Mouse (Mus musculus): ENCODE results near the gene Mmp24. TPM values are rescaled to one million over a fixed set of nuclear protein-coding genes. Genes with fewer than 3 reads are reported as not detected.

Mmp24 gene
- polyA plus RNA-seq, 1 experiment from 2014 or later = 0.04 TPM

GRCm38 (mm10) chr2:155798613-155799012, 23.5 kb downstream of the Mmp24 start:
- Histone ChIP-seq H3K4me3 (ENCODE audit: low read depth, low read length) (no peak overlapping the region), H3K9me3 (replicated peaks; ENCODE audit: control insufficient read depth, low read length) (no peaks in the 10 kb centered on the region), H3K4me2 (no peak overlapping the region), H3K27me3 (ENCODE audit: control insufficient read depth, insufficient read depth, low read length) (peaks cover 5% of the 10 kb centered on the region; the same call in 1 of the 2 replicates), H3K36me3 (ENCODE audit: control insufficient read depth, insufficient read depth, low read length) (no peaks in the 10 kb centered on the region), H3K4me1 (ENCODE audit: control insufficient read depth, insufficient read depth, low read length) (no peaks in the 10 kb centered on the region), H3K9ac (ENCODE audit: low read depth, low read length) (no peak overlapping the region), H3K27ac (ENCODE audit: low read depth, low read length) (no peak overlapping the region)
- no peak for ATAC-seq (replicated peaks; ENCODE audit: insufficient number of reproducible peaks, low FRiP score, low TSS enrichment)
- WGBS (ENCODE audit: insufficient replicate concordance) = 56% methylated on average over 3 of the region's 3 CpGs

DNA sequence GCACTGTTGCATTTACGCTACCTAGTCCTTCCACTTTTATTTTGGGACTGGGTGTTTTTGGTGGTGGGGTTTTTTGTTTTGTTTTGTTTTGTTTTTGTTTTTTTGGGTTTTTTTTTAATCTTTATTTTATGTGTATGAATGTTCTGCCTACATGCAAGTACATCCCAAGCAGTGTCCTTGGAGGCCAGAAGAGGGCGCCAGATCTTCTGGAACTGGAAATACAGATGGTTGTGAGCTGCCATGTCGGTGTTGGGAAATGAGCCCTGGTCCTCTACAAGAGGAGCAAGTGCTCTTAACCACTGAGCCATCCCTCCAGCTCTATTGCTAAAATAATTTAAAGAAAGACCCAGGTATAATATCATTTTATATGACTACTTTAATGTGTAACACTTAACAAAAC, 27.6 kb downstream of the Mmp24 start:
- no peak overlapping the region for H3K4me2 ChIP-seq
- WGBS (ENCODE audit: insufficient replicate concordance) = 48% methylated on average over 3 of the region's 3 CpGs

DNA sequence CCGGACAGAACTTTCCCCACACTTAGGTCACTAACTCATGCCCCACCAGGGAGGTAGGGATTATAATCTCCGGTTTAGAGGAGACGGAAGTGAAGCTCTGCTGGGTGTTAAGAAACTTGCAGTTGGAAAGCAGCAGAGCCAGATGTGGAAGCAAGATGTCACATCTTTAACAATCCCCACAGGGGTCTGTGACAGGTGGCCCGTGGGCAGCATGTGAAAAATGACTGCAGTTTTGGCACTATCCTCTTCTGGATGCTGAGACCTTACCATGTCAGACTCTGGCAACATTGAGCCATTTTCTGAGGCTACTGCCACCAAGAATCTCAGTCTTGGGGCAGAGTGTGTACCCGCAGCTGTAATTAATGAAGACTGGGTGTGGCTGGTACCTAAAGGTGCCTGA, 28.9 kb downstream of the Mmp24 start:
- Histone ChIP-seq H3K36me3 (ENCODE audit: control insufficient read depth, insufficient read depth, low read length) (no peaks in the 10 kb centered on the region), H3K4me3 (ENCODE audit: low read depth, low read length) (no peak overlapping the region), H3K4me2 (no peak overlapping the region), H3K9me3 (replicated peaks; ENCODE audit: control insufficient read depth, low read length) (no peaks in the 10 kb centered on the region), H3K27ac (ENCODE audit: low read depth, low read length) (no peak overlapping the region), H3K4me1 (ENCODE audit: control insufficient read depth, insufficient read depth, low read length) (peaks cover 5% of the 10 kb centered on the region; the same call in 1 of the 2 replicates), H3K27me3 (ENCODE audit: control insufficient read depth, insufficient read depth, low read length) (no peaks in the 10 kb centered on the region), H3K9ac (ENCODE audit: low read depth, low read length) (no peak overlapping the region)
- WGBS (ENCODE audit: insufficient replicate concordance) = 66% methylated on average over 5 of the region's 5 CpGs
- no peak for ATAC-seq (replicated peaks; ENCODE audit: insufficient number of reproducible peaks, low FRiP score, low TSS enrichment)

More for the DNA sequence above, 27.6 kb downstream of the Mmp24 start:
- Histone ChIP-seq H3K9me3 (replicated peaks; ENCODE audit: control insufficient read depth, low read length) (no peaks in the 10 kb centered on the region), H3K27ac (ENCODE audit: low read depth, low read length) (no peak overlapping the region), H3K36me3 (ENCODE audit: control insufficient read depth, insufficient read depth, low read length) (no peaks in the 10 kb centered on the region), H3K9ac (ENCODE audit: low read depth, low read length) (no peak overlapping the region), H3K4me3 (ENCODE audit: low read depth, low read length) (no peak overlapping the region), H3K27me3 (ENCODE audit: control insufficient read depth, insufficient read depth, low read length) (peaks cover 5% of the 10 kb centered on the region; the same call in 1 of the 2 replicates), H3K4me1 (ENCODE audit: control insufficient read depth, insufficient read depth, low read length) (peaks cover 5% of the 10 kb centered on the region; the same call in 1 of the 2 replicates)
- no peak for ATAC-seq (replicated peaks; ENCODE audit: insufficient number of reproducible peaks, low FRiP score, low TSS enrichment)

DNA sequence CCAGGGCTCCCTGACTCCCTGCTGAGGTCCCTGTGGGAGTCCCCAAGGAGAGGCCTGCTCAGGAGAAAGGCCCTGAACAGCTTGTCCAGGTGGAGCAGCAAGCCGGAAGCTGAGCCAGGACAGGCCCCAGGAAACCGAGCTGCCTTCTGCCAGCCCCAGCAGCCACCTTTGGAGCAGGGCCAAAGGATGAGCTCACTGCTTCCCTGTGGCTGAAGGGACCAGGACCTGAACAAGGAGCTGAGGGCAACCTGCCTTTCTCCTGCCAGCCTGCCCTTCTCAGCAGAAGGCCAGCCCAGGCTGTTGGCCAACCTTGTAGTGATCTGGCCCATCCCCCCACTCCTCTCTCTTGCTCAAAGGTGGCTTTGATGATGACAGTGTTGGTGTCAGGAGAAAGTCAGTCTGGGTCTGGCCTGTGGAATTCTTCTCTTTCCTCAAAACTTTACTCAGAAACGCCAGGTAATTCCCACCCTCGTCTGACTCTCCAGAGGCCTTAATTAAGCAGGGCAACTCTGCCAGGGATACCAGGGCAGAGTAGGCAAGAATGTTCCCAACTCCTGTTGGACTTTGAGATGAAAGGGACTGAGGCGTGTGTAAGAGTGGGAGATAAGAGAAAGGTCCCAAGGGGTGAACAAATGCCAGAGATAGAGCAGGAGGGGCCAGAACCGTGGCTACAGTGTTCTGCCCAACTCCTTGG, 30.2 kb downstream of the Mmp24 start:
- Histone ChIP-seq H3K9me3 (replicated peaks; ENCODE audit: control insufficient read depth, low read length) (no peaks in the 10 kb centered on the region), H3K4me3 (ENCODE audit: low read depth, low read length) (no peak overlapping the region), H3K4me1 (ENCODE audit: control insufficient read depth, insufficient read depth, low read length) (peaks cover 5% of the 10 kb centered on the region; the same call in 1 of the 2 replicates), H3K36me3 (ENCODE audit: control insufficient read depth, insufficient read depth, low read length) (no peaks in the 10 kb centered on the region), H3K27me3 (ENCODE audit: control insufficient read depth, insufficient read depth, low read length) (no peaks in the 10 kb centered on the region), H3K9ac (ENCODE audit: low read depth, low read length) (0 out of 2 replicates have a peak overlapping the region, but pooled peaks have one; percentile 6), H3K4me2 (no peak overlapping the region), H3K27ac (ENCODE audit: low read depth, low read length) (no peak overlapping the region)
- ATAC-seq (replicated peaks; ENCODE audit: insufficient number of reproducible peaks, low FRiP score, low TSS enrichment) = no peak
- WGBS (ENCODE audit: insufficient replicate concordance) = 37% methylated on average over 6 of the region's 6 CpGs

GRCm38 (mm10) chr2:155805925-155806255, 30.7 kb downstream of the Mmp24 start:
- WGBS (ENCODE audit: insufficient replicate concordance) = 72% methylated on average over 6 of the region's 6 CpGs
- H3K9ac ChIP-seq (ENCODE audit: low read depth, low read length) = no peak overlapping the region
- no peak overlapping the region for H3K4me3 ChIP-seq (ENCODE audit: low read depth, low read length)
- no peak overlapping the region for H3K27ac ChIP-seq (ENCODE audit: low read depth, low read length)
- no peak overlapping the region for H3K4me2 ChIP-seq
- no peak for ATAC-seq (replicated peaks; ENCODE audit: insufficient number of reproducible peaks, low FRiP score, low TSS enrichment)
- H3K4me1 ChIP-seq (ENCODE audit: control insufficient read depth, insufficient read depth, low read length) = peaks cover 5% of the 10 kb centered on the region; the same call in 1 of the 2 replicates
- no peaks in the 10 kb centered on the region for H3K27me3 ChIP-seq (ENCODE audit: control insufficient read depth, insufficient read depth, low read length)
- H3K9me3 ChIP-seq (replicated peaks; ENCODE audit: control insufficient read depth, low read length) = no peaks in the 10 kb centered on the region
- no peaks in the 10 kb centered on the region for H3K36me3 ChIP-seq (ENCODE audit: control insufficient read depth, insufficient read depth, low read length)

DNA sequence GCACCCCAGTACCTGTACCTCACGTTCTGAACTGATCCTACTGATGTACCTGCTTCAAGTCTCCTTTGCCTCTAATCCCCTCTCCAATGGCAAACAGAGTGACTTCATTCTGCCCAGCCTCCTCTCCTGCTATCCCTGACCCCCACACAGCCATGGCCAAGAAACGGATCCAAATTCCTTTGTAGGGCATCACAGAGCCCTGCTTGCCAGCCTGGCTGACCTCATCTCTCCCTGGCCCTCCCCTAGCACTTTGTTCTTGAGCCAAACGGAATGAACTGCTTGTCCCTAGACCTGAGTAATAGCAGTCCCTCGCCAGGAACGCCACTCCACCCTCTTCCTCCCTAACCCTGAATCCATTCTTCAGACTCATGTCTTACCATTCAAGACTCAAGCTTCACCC, 31.4 kb downstream of the Mmp24 start:
- no peak overlapping the region for H3K9ac ChIP-seq (ENCODE audit: low read depth, low read length)
- H3K36me3 ChIP-seq (ENCODE audit: control insufficient read depth, insufficient read depth, low read length) = no peaks in the 10 kb centered on the region
- H3K9me3 ChIP-seq (replicated peaks; ENCODE audit: control insufficient read depth, low read length) = no peaks in the 10 kb centered on the region
- no peaks in the 10 kb centered on the region for H3K27me3 ChIP-seq (ENCODE audit: control insufficient read depth, insufficient read depth, low read length)
- H3K4me2 ChIP-seq = no peak overlapping the region
- H3K4me3 ChIP-seq (ENCODE audit: low read depth, low read length) = no peak overlapping the region
- H3K27ac ChIP-seq (ENCODE audit: low read depth, low read length) = no peak overlapping the region
- WGBS (ENCODE audit: insufficient replicate concordance) = 64% methylated on average over 5 of the region's 5 CpGs
- peaks cover 5% of the 10 kb centered on the region; the same call in 1 of the 2 replicates for H3K4me1 ChIP-seq (ENCODE audit: control insufficient read depth, insufficient read depth, low read length)
- ATAC-seq (replicated peaks; ENCODE audit: insufficient number of reproducible peaks, low FRiP score, low TSS enrichment) = no peak

- H3K4me1 ChIP-seq (ENCODE audit: control insufficient read depth, insufficient read depth, low read length) = peaks cover 5% of the 10 kb centered on the region; the same call in 1 of the 2 replicates
- H3K27me3 ChIP-seq (ENCODE audit: control insufficient read depth, insufficient read depth, low read length) = no peaks in the 10 kb centered on the region
- no peak overlapping the region for H3K4me2 ChIP-seq
- no peaks in the 10 kb centered on the region for H3K9me3 ChIP-seq (replicated peaks; ENCODE audit: control insufficient read depth, low read length)
- no peak overlapping the region for H3K4me3 ChIP-seq (ENCODE audit: low read depth, low read length)
- no peak overlapping the region for H3K27ac ChIP-seq (ENCODE audit: low read depth, low read length)
- H3K36me3 ChIP-seq (ENCODE audit: control insufficient read depth, insufficient read depth, low read length) = no peaks in the 10 kb centered on the region
- no peak for ATAC-seq (replicated peaks; ENCODE audit: insufficient number of reproducible peaks, low FRiP score, low TSS enrichment)
- WGBS (ENCODE audit: insufficient replicate concordance) = 79% methylated on average over 4 of the region's 4 CpGs
- H3K9ac ChIP-seq (ENCODE audit: low read depth, low read length) = no peak overlapping the region
These were observed 32.3 kb downstream of the Mmp24 start for GRCm38 (mm10) chr2:155807408-155807807.

DNA sequence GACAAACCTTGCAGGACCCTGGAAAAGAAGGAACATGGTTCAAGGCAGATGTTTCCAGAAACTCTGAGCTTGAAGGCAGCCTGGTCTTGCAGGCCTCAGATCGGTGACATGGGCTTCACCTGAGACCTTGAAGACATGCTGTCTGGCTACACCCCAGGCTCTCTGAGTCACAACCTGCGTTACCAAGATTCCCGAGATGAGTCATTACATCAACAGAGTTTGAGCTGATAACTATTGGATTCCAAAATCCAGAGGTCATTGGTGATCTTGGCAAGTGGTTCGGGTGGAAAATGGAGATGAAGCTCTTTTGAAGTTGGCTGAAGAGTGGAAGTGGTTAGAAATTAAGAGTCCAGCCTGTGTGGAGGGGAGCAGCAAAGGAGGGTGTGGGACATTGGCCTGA, 34.5 kb downstream of the Mmp24 start:
- no peaks in the 10 kb centered on the region for H3K27me3 ChIP-seq (ENCODE audit: control insufficient read depth, insufficient read depth, low read length)
- peaks cover 5% of the 10 kb centered on the region; the same call in 1 of the 2 replicates for H3K4me1 ChIP-seq (ENCODE audit: control insufficient read depth, insufficient read depth, low read length)
- H3K4me3 ChIP-seq (ENCODE audit: low read depth, low read length) = no peak overlapping the region
- no peaks in the 10 kb centered on the region for H3K36me3 ChIP-seq (ENCODE audit: control insufficient read depth, insufficient read depth, low read length)
- H3K4me2 ChIP-seq = no peak overlapping the region
- no peak overlapping the region for H3K9ac ChIP-seq (ENCODE audit: low read depth, low read length)
- H3K27ac ChIP-seq (ENCODE audit: low read depth, low read length) = no peak overlapping the region
- 64% methylated on average over 4 of the region's 4 CpGs for WGBS (ENCODE audit: insufficient replicate concordance)
- ATAC-seq (replicated peaks; ENCODE audit: insufficient number of reproducible peaks, low FRiP score, low TSS enrichment) = no peak
- H3K9me3 ChIP-seq (replicated peaks; ENCODE audit: control insufficient read depth, low read length) = no peaks in the 10 kb centered on the region

DNA sequence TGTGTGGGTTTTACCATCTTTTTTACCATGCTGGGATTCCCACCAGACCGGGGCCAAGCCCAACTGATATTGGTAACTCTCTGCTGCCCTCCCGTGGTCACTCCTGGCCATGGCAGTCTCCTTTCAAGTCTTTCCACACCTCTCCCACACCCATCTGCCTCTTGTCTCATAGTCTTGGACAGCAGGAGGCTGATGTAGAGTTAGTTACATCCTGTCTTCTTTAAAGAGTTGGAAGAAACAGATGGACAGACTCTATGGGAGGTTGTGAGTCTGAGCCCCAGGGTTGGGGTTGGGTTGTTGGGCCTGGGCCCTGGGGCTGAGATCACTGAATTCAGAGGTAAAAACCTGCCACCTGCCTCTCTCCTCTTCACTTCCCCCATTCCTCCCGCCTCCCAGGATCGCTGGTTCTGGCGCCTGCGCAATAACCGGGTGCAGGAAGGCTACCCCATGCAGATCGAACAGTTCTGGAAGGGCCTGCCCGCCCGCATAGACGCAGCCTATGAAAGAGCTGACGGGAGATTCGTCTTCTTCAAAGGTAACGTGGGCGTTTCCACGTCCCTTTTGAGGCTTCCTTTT, 36.8 kb downstream of the Mmp24 start:
- H3K9ac ChIP-seq (ENCODE audit: low read depth, low read length) = no peak overlapping the region
- WGBS (ENCODE audit: insufficient replicate concordance) = 42% methylated on average over 16 of the region's 16 CpGs
- no peak overlapping the region for H3K4me3 ChIP-seq (ENCODE audit: low read depth, low read length)
- no peak for ATAC-seq (replicated peaks; ENCODE audit: insufficient number of reproducible peaks, low FRiP score, low TSS enrichment)
- H3K36me3 ChIP-seq (ENCODE audit: control insufficient read depth, insufficient read depth, low read length) = no peaks in the 10 kb centered on the region
- H3K4me1 ChIP-seq (ENCODE audit: control insufficient read depth, insufficient read depth, low read length) = no peaks in the 10 kb centered on the region
- no peaks in the 10 kb centered on the region for H3K9me3 ChIP-seq (replicated peaks; ENCODE audit: control insufficient read depth, low read length)
- no peak overlapping the region for H3K27ac ChIP-seq (ENCODE audit: low read depth, low read length)
- H3K27me3 ChIP-seq (ENCODE audit: control insufficient read depth, insufficient read depth, low read length) = no peaks in the 10 kb centered on the region
- H3K4me2 ChIP-seq = no peak overlapping the region

Measured in heart, embryonic 11.5 days (tissue).